Mouse (Mus musculus): ENCODE results near the gene Pdxp.

DNA sequence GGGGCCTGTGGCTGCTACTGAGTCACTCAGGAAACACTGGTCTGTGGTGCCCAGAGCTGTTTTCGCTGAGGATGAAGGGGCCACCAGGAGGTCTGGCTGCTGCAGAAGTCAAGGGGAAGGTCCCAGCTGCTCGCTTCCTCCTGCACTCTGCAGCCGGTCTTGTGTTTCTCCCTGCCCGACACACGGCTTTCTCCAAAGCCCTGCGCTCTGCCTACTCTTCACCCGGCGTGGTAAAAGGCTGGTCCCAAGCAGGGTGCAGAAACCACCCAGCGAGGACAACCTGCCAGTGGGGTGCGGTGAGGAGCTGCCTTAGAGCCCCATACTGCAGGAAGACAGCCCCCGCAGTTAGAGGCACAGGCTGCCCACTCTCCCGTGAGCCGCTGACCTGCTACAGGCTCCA lies 19.0 kb upstream of the Pdxp start:
- TF ChIP-seq POLR2A (IDR thresholded peaks at IDR 0.05; ENCODE audit: insufficient read depth, low read depth, low read length) (no peak), CTCF (IDR thresholded peaks at IDR 0.05; ENCODE audit: insufficient read depth, low read depth, low read length) (no peak)
